Mouse (Mus musculus) hindbrain, postnatal 0 days (tissue): ENCODE measurements around the gene Btrc. TPM values are rescaled to one million over a fixed set of nuclear protein-coding genes. Genes with fewer than 3 reads are reported as not detected.
"Not testable (repeated sequence)": the region's sequence is repeated elsewhere in the genome, so short reads cannot be mapped to it uniquely, and the experiment has no call there.

Source experiments
- ATAC-seq: fragments of 200-750 bp; cut with Nextera tagmentation; 2 replicates; pipeline ENCODE4 v1.8.0; 2017; ENCODE audit warnings: mild to moderate bottlenecking, moderate TSS enrichment, moderate library complexity
- DNase-seq: peaks from one replicate; pipeline ENCODE4 v3.0.0-alpha.2; 2015; ENCODE audit warnings: low spot score
- H3K27ac ChIP-seq: fragments of 300-500 bp; sonication (generic); 2 replicates; pipeline ENCODE4 v1.5.1; 2014; ENCODE audit warnings: mild to moderate bottlenecking
- H3K27me3 ChIP-seq: fragments of 300-500 bp; sonication (generic); 2 replicates; pipeline ENCODE4 v1.6.1; 2014; ENCODE audit warnings: low read length, mixed read lengths; ENCODE audit not compliant: insufficient read depth
- H3K36me3 ChIP-seq: fragments of 300-500 bp; sonication (generic); 2 replicates; pipeline ENCODE4 v1.6.1; 2014; ENCODE audit warnings: low read length, mixed read lengths; ENCODE audit not compliant: insufficient read depth
- H3K4me1 ChIP-seq: fragments of 300-500 bp; sonication (generic); 2 replicates; pipeline ENCODE4 v1.6.1; 2014; ENCODE audit warnings: antibody characterized with exemption, low read length, mixed read lengths; ENCODE audit not compliant: insufficient read depth
- H3K4me2 ChIP-seq: fragments of 300-500 bp; sonication (generic); 2 replicates; pipeline ENCODE4 v1.6.1; 2014; ENCODE audit warnings: low read depth, mild to moderate bottlenecking, low read length, moderate library complexity, mixed read lengths
- H3K4me3 ChIP-seq: fragments of 300-500 bp; sonication (generic); 2 replicates; pipeline ENCODE4 v1.5.1; 2014; ENCODE audit warnings: low read length
- H3K9ac ChIP-seq: fragments of 300-500 bp; sonication (generic); replicated peaks from 2 replicates; pipeline ENCODE4 v1.6.1; 2014; ENCODE audit warnings: mild to moderate bottlenecking, low read length, moderate library complexity, mixed read lengths
- H3K9me3 ChIP-seq: fragments of 300-500 bp; sonication (generic); 2 replicates; pipeline ENCODE4 v1.6.1; 2016; ENCODE audit warnings: low read length, mixed read lengths
- CTCF ChIP-seq: IDR thresholded peaks from 2 replicates; pipeline ENCODE4 v1.5.1; 2016; ENCODE audit warnings: antibody characterized with exemption, control low read depth, low read depth
- WGBS: fragments of 180-500 bp; shearing (Covaris S2); extraction: QIAGEN DNeasy Blood & Tissue Kit; methylation state at CpG from one replicate; pipeline ENCODE4 v1.1.7; 2014; 5-methylcytosine and 5-hydroxymethylcytosine counted together
- polyA plus RNA-seq: library from polyadenylated mRNA; unstranded; fragments of >200 nt; fragmentation: Nextera tagmentation; extraction: Ambion mirVana; gene quantifications from 2 replicates; pipeline ENCODE4 v1.2.1, GENCODE M21; 2015
- total RNA-seq: library from RNA; depleted of rRNA; stranded (reverse); fragments of >200 nt; gene quantifications from 2 replicates; pipeline ENCODE4 v1.2.3, GENCODE M21; 2014

Gene Btrc
- total and polyA plus RNA-seq, 2 experiments from 2014 or later = 47.9 to 55.3 TPM

GRCm38 (mm10) chr19:45363933-45364391, 428 bp downstream of the Btrc start:
- peak overlapping the region; percentile 89 for H3K9ac ChIP-seq
- WGBS = under 1% methylated on average over 20 of the region's 20 CpGs
- peak overlapping the region; percentile 96 for H3K27ac ChIP-seq
- H3K4me3 ChIP-seq = peak overlapping the region; percentile 83
- peak; percentile 44 for TF ChIP-seq CTCF
- peaks cover 3% of the 10 kb centered on the region; the same call in 1 of the 2 replicates for H3K4me1 ChIP-seq
- no peaks in the 10 kb centered on the region for H3K9me3 ChIP-seq
- H3K36me3 ChIP-seq = no peaks in the 10 kb centered on the region
- ATAC-seq = peak; percentile 86
- peak; percentile 82 for DNase-seq
- no peaks in the 10 kb centered on the region for H3K27me3 ChIP-seq
- H3K4me2 ChIP-seq = peak overlapping the region; percentile 77

GRCm38 (mm10) chr19:45366651-45367050, 3.1 kb downstream of the Btrc start:
- H3K4me3 ChIP-seq = no peak overlapping the region
- 77% methylated on average over 7 of the region's 7 CpGs for WGBS

GRCm38 (mm10) chr19:45384815-45385214, 21.3 kb downstream of the Btrc start:
- not testable (repeated sequence) for DNase-seq, ATAC-seq, H3K36me3 ChIP-seq, H3K9me3 ChIP-seq, H3K9ac ChIP-seq, H3K27me3 ChIP-seq, H3K4me3 ChIP-seq, H3K4me2 ChIP-seq, H3K27ac ChIP-seq, H3K4me1 ChIP-seq
- WGBS = 99% methylated on average over 10 of the region's 10 CpGs
- peak; percentile 4; the same call in 1 of the 2 replicates for TF ChIP-seq CTCF

More at GRCm38 (mm10) chr19:45366651-45367050, 3.1 kb downstream of the Btrc start:
- no peak for TF ChIP-seq CTCF
- Histone ChIP-seq H3K27ac (no peak overlapping the region), H3K9ac (no peak overlapping the region), H3K36me3 (no peaks in the 10 kb centered on the region), H3K27me3 (no peaks in the 10 kb centered on the region), H3K9me3 (no peaks in the 10 kb centered on the region), H3K4me2 (no peak overlapping the region), H3K4me1 (peaks cover 3% of the 10 kb centered on the region; the same call in 1 of the 2 replicates)
- DNase-seq = no peak
- ATAC-seq = no peak

- Histone ChIP-seq H3K27ac (no peak overlapping the region), H3K9ac (no peak overlapping the region), H3K9me3 (no peaks in the 10 kb centered on the region), H3K4me2 (no peak overlapping the region), H3K27me3 (no peaks in the 10 kb centered on the region), H3K4me1 (no peaks in the 10 kb centered on the region), H3K36me3 (peaks cover 5% of the 10 kb centered on the region; the same call in 1 of the 2 replicates), H3K4me3 (no peak overlapping the region)
- ATAC-seq (no peak), DNase-seq (no peak)
- TF ChIP-seq CTCF = no peak
- 51% methylated on average over 6 of the region's 6 CpGs for whole genome bisulfite sequencing
Measured at GRCm38 (mm10) chr19:45388551-45388950, 25.0 kb downstream of the Btrc start.

GRCm38 (mm10) chr19:45394078-45394477, 30.5 kb downstream of the Btrc start:
- ATAC-seq = no peak
- Histone ChIP-seq H3K27ac (no peak overlapping the region), H3K36me3 (no peaks in the 10 kb centered on the region), H3K4me3 (no peak overlapping the region), H3K4me1 (no peaks in the 10 kb centered on the region), H3K4me2 (no peak overlapping the region), H3K9me3 (no peaks in the 10 kb centered on the region), H3K27me3 (no peaks in the 10 kb centered on the region), H3K9ac (no peak overlapping the region)
- TF ChIP-seq CTCF = no peak
- DNase-seq = no peak
- 81% methylated on average over 7 of the region's 7 CpGs for WGBS

- WGBS = 75% methylated on average over 2 of the region's 2 CpGs
Measured at GRCm38 (mm10) chr19:45411000-45411399, 47.5 kb downstream of the Btrc start.

GRCm38 (mm10) chr19:45412694-45413093, 49.2 kb downstream of the Btrc start:
- WGBS = 69% methylated on average over 3 of the region's 3 CpGs
- Histone ChIP-seq H3K9ac (no peak overlapping the region), H3K36me3 (no peaks in the 10 kb centered on the region), H3K27me3 (no peaks in the 10 kb centered on the region), H3K4me2 (no peak overlapping the region), H3K9me3 (no peaks in the 10 kb centered on the region), H3K27ac (no peak overlapping the region), H3K4me3 (no peak overlapping the region), H3K4me1 (no peaks in the 10 kb centered on the region)
- TF ChIP-seq CTCF = no peak
- no peak for ATAC-seq
- no peak for DNase-seq

More at GRCm38 (mm10) chr19:45411000-45411399, 47.5 kb downstream of the Btrc start:
- H3K9ac ChIP-seq = no peak overlapping the region
- no peak for TF ChIP-seq CTCF
- H3K36me3 ChIP-seq = no peaks in the 10 kb centered on the region
- H3K27ac ChIP-seq = no peak overlapping the region
- ATAC-seq (no peak), DNase-seq (no peak)
- H3K9me3 ChIP-seq = no peaks in the 10 kb centered on the region
- H3K27me3 ChIP-seq = no peaks in the 10 kb centered on the region
- H3K4me2 ChIP-seq = no peak overlapping the region
- H3K4me1 ChIP-seq = no peaks in the 10 kb centered on the region
- H3K4me3 ChIP-seq = no peak overlapping the region
